Mouse (Mus musculus): Measurements from ENCODE around the gene Asgr2. TPM values are rescaled to one million over a fixed set of nuclear protein-coding genes. Genes with fewer than 3 reads are reported as not detected.
"Not testable (repeated sequence)": the region's sequence is repeated elsewhere in the genome, so short reads cannot be mapped to it uniquely, and the experiment has no call there.

Gene Asgr2
- polyA plus RNA-seq, 1 experiment from 2014 or later = not detected

DNA sequence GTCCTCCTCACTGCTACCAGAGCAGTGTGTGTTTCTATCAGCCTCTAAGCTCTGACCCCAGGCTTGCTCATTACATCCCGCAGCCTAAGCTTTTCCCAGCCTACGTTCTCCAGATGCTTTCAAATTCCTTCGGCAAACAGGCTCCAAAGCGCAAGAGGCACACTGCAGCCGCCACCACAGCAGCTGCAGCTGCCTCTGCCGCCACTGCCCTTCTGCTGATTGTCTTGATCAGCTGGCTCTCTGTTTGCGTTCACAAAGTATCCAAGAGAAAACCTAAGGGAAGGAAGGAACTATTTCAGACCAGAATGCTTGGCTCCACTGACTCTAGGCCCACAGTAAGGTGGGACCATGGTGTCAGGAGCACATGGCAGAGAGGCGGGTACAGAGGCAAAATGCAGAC lies 14.6 kb downstream of the Asgr2 start:
- Histone ChIP-seq H3K4me3 (ENCODE audit: low read depth, low read length) (no peak overlapping the region), H3K27ac (ENCODE audit: low read depth, low read length) (no peak overlapping the region), H3K4me1 (ENCODE audit: control insufficient read depth, insufficient read depth, low read length) (no peaks in the 10 kb centered on the region), H3K4me2 (no peak overlapping the region), H3K27me3 (ENCODE audit: control insufficient read depth, insufficient read depth, low read length) (no peaks in the 10 kb centered on the region), H3K36me3 (ENCODE audit: control insufficient read depth, insufficient read depth, low read length) (no peaks in the 10 kb centered on the region), H3K9ac (ENCODE audit: low read length) (no peak overlapping the region), H3K9me3 (ENCODE audit: control insufficient read depth, low read length) (no peaks in the 10 kb centered on the region)
- no peak for DNase-seq (ENCODE audit: low spot score, missing footprints)
- no peak for ATAC-seq (ENCODE audit: low FRiP score)
- WGBS = 60% methylated on average over 8 of the region's 8 CpGs

DNA sequence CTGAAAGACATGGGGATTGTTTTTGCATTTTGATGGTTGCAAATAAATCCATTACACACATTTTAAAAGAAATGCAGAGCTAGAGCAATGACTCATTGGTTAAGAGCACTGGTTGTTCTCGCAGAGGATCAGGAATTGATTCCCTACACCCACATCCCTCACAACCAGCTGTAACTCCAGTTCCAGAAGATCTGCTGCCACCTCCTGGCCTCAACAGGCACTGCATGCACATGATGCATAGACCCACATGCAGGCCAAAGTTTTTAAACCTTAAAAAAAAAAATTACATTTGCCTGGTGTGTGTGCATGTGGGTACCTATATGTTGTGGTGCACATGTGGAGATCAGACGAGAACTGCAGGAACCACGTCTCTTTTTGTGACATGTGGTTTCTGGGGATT lies 17.7 kb downstream of the Asgr2 start:
- Histone ChIP-seq H3K4me3 (ENCODE audit: low read depth, low read length) (no peak overlapping the region), H3K4me1 (ENCODE audit: control insufficient read depth, insufficient read depth, low read length) (no peaks in the 10 kb centered on the region), H3K36me3 (ENCODE audit: control insufficient read depth, insufficient read depth, low read length) (no peaks in the 10 kb centered on the region), H3K27ac (ENCODE audit: low read depth, low read length) (no peak overlapping the region), H3K27me3 (ENCODE audit: control insufficient read depth, insufficient read depth, low read length) (no peaks in the 10 kb centered on the region), H3K9ac (ENCODE audit: low read length) (no peak overlapping the region), H3K9me3 (ENCODE audit: control insufficient read depth, low read length) (no peaks in the 10 kb centered on the region), H3K4me2 (no peak overlapping the region)
- DNase-seq (ENCODE audit: low spot score, missing footprints) (no peak), ATAC-seq (ENCODE audit: low FRiP score) (no peak)
- WGBS = 69% methylated on average over 3 of the region's 3 CpGs

- Histone ChIP-seq H3K4me2 (no peak overlapping the region), H3K9me3 (ENCODE audit: control insufficient read depth, low read length) (no peaks in the 10 kb centered on the region), H3K36me3 (ENCODE audit: control insufficient read depth, insufficient read depth, low read length) (no peaks in the 10 kb centered on the region), H3K27ac (ENCODE audit: low read depth, low read length) (no peak overlapping the region), H3K4me1 (ENCODE audit: control insufficient read depth, insufficient read depth, low read length) (no peaks in the 10 kb centered on the region), H3K27me3 (ENCODE audit: control insufficient read depth, insufficient read depth, low read length) (no peaks in the 10 kb centered on the region), H3K4me3 (ENCODE audit: low read depth, low read length) (no peak overlapping the region), H3K9ac (ENCODE audit: low read length) (no peak overlapping the region)
- WGBS = 77% methylated on average over 4 of the region's 4 CpGs
- DNase-seq (ENCODE audit: low spot score, missing footprints) = no peak
- no peak for ATAC-seq (ENCODE audit: low FRiP score)
Measured at GRCm38 (mm10) chr11:70114562-70114961, 22.1 kb downstream of the Asgr2 start.

GRCm38 (mm10) chr11:70115901-70116300 lies 23.5 kb downstream of the Asgr2 start:
- no peaks in the 10 kb centered on the region for H3K27me3 ChIP-seq (ENCODE audit: control insufficient read depth, insufficient read depth, low read length)
- WGBS = 87% methylated on average over 3 of the region's 3 CpGs
- no peak overlapping the region for H3K4me2 ChIP-seq
- DNase-seq (ENCODE audit: low spot score, missing footprints) (no peak), ATAC-seq (ENCODE audit: low FRiP score) (no peak)
- no peak overlapping the region for H3K4me3 ChIP-seq (ENCODE audit: low read depth, low read length)
- no peaks in the 10 kb centered on the region for H3K9me3 ChIP-seq (ENCODE audit: control insufficient read depth, low read length)
- no peak overlapping the region for H3K27ac ChIP-seq (ENCODE audit: low read depth, low read length)
- H3K4me1 ChIP-seq (ENCODE audit: control insufficient read depth, insufficient read depth, low read length) = no peaks in the 10 kb centered on the region
- H3K9ac ChIP-seq (ENCODE audit: low read length) = no peak overlapping the region
- H3K36me3 ChIP-seq (ENCODE audit: control insufficient read depth, insufficient read depth, low read length) = no peaks in the 10 kb centered on the region

- Histone ChIP-seq H3K9ac (ENCODE audit: low read length) (no peak within 1 kb of the TSS), H3K4me2 (no peak within 1 kb of the TSS), H3K27me3 (ENCODE audit: control insufficient read depth, insufficient read depth, low read length) (no peaks in the 10 kb centered on the region), H3K4me3 (ENCODE audit: low read depth, low read length) (no peak within 1 kb of the TSS), H3K4me1 (ENCODE audit: control insufficient read depth, insufficient read depth, low read length) (no peaks in the 10 kb centered on the region), H3K27ac (ENCODE audit: low read depth, low read length) (no peak within 1 kb of the TSS), H3K36me3 (ENCODE audit: control insufficient read depth, insufficient read depth, low read length) (no peaks in the 10 kb centered on the region), H3K9me3 (ENCODE audit: control insufficient read depth, low read length) (no peaks in the 10 kb centered on the region)
- ATAC-seq (ENCODE audit: low FRiP score) (no peak), DNase-seq (ENCODE audit: low spot score, missing footprints) (no peak)
- WGBS = 87% methylated on average over 9 of the region's 9 CpGs
Measured at GRCm38 (mm10) chr11:70129926-70130379, 37.5 kb downstream of the Asgr2 start, which contains the start of gene Mgl2. Gene Mgl2, plus strand, starts transcription at chr11:70130329.

DNA sequence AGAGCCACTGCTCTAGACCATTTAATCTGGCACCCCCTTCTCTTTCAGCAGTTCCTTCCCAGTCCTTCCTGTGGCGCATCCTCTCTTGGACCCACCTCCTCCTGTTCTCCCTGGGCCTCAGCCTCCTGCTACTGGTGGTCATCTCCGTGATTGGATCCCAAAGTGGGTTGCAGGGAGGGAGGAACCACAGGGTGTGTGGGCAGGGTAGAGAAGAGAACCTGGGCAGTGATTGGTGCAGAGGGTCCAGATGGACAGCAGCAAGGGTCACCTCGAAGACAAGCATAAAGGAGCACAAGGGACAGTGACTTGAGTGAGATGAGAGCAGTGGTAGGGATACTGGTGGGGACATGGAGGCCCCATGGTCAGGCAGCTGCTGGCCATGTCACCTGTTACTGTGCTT lies 42.6 kb downstream of the Asgr2 start:
- not testable (repeated sequence) for DNase-seq (ENCODE audit: low spot score, missing footprints); H3K9ac ChIP-seq (ENCODE audit: low read length); H3K27ac ChIP-seq (ENCODE audit: low read depth, low read length); H3K4me1 ChIP-seq (ENCODE audit: control insufficient read depth, insufficient read depth, low read length); H3K4me2 ChIP-seq; H3K36me3 ChIP-seq (ENCODE audit: control insufficient read depth, insufficient read depth, low read length); H3K4me3 ChIP-seq (ENCODE audit: low read depth, low read length); H3K9me3 ChIP-seq (ENCODE audit: control insufficient read depth, low read length); ATAC-seq (ENCODE audit: low FRiP score); H3K27me3 ChIP-seq (ENCODE audit: control insufficient read depth, insufficient read depth, low read length)
- 83% methylated on average over 3 of the region's 3 CpGs for WGBS

DNA sequence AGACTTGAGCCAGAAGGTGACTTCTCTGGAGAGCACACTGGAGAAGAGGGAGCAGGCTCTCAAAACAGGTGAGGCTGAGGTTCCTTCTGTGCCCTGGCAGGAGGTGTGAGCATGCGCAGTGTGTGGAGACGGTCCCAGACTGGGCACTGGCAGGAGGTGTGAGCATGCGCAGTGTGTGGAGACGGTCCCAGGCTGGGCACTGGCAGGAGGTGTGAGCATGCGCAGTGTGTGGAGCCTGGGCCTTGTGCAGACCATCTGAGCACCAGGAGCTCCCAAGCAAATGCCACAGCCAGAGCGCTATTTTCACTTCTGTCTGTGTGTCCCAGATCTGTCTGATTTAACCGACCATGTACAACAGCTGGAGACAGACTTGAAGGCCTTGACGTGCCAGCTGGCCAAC lies 43.5 kb downstream of the Asgr2 start:
- not testable (repeated sequence) for DNase-seq (ENCODE audit: low spot score, missing footprints); H3K4me3 ChIP-seq (ENCODE audit: low read depth, low read length); ATAC-seq (ENCODE audit: low FRiP score); H3K27me3 ChIP-seq (ENCODE audit: control insufficient read depth, insufficient read depth, low read length); H3K27ac ChIP-seq (ENCODE audit: low read depth, low read length); H3K9me3 ChIP-seq (ENCODE audit: control insufficient read depth, low read length); H3K36me3 ChIP-seq (ENCODE audit: control insufficient read depth, insufficient read depth, low read length); H3K4me1 ChIP-seq (ENCODE audit: control insufficient read depth, insufficient read depth, low read length); H3K9ac ChIP-seq (ENCODE audit: low read length); H3K4me2 ChIP-seq
- 91% methylated on average over 8 of the region's 8 CpGs for WGBS

DNA sequence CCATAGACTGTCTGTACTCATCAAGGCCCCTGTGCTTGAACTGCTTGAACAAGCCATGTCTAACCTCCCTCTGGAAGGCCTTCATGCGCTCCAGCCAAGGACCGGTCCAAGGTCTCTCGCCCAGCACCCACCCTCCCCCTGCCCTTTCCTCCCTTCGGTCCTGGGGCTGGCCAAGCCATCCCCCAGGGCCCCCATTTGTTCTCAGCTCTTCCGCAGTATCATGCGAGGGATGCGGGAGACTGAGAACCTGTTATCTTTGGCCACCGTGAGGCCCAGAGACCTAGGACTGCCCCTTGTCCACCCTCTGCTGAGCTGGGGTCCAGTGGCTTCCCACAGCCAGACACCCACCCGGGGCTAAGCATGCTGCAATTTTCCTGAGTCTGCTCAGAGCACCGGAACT lies 46.7 kb downstream of the Asgr2 start:
- H3K27me3 ChIP-seq (ENCODE audit: control insufficient read depth, insufficient read depth, low read length) = no peaks in the 10 kb centered on the region
- H3K4me1 ChIP-seq (ENCODE audit: control insufficient read depth, insufficient read depth, low read length) = no peaks in the 10 kb centered on the region
- no peak overlapping the region for H3K4me2 ChIP-seq
- no peak for DNase-seq (ENCODE audit: low spot score, missing footprints)
- 87% methylated on average over 10 of the region's 10 CpGs for WGBS
- no peak for ATAC-seq (ENCODE audit: low FRiP score)
- no peak overlapping the region for H3K27ac ChIP-seq (ENCODE audit: low read depth, low read length)
- H3K9ac ChIP-seq (ENCODE audit: low read length) = no peak overlapping the region
- no peaks in the 10 kb centered on the region for H3K9me3 ChIP-seq (ENCODE audit: control insufficient read depth, low read length)
- H3K36me3 ChIP-seq (ENCODE audit: control insufficient read depth, insufficient read depth, low read length) = no peaks in the 10 kb centered on the region
- no peak overlapping the region for H3K4me3 ChIP-seq (ENCODE audit: low read depth, low read length)

DNA sequence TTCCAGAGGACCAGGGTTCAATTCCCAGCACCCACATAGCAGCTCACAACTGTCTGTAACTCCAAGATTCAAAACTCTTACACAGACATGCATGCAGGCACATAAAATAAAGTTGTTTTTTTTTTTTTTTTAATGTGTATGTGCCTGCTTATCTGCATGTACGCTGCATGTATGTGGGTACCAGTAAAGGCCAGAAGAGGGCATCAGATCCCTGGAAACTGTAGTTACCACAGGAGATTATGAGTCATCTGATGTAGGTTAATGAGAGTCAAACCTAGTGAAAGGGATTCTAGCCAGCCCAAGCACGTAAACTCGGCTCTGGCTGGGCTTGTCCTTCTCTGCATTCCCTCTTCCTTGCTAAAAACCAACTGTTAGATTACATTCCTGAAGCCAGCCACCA lies 58.6 kb downstream of the Asgr2 start:
- H3K27ac ChIP-seq (ENCODE audit: low read depth, low read length) = no peak overlapping the region
- H3K9me3 ChIP-seq (ENCODE audit: control insufficient read depth, low read length) = no peaks in the 10 kb centered on the region
- H3K4me1 ChIP-seq (ENCODE audit: control insufficient read depth, insufficient read depth, low read length) = no peaks in the 10 kb centered on the region
- no peak overlapping the region for H3K4me2 ChIP-seq
- H3K27me3 ChIP-seq (ENCODE audit: control insufficient read depth, insufficient read depth, low read length) = no peaks in the 10 kb centered on the region
- DNase-seq (ENCODE audit: low spot score, missing footprints) (no peak), ATAC-seq (ENCODE audit: low FRiP score) (no peak)
- no peak overlapping the region for H3K4me3 ChIP-seq (ENCODE audit: low read depth, low read length)
- no peaks in the 10 kb centered on the region for H3K36me3 ChIP-seq (ENCODE audit: control insufficient read depth, insufficient read depth, low read length)
- 69% methylated on average over 3 of the region's 3 CpGs for WGBS
- H3K9ac ChIP-seq (ENCODE audit: low read length) = no peak overlapping the region
